Mouse (Mus musculus): Measurements from ENCODE around the gene Irx2.
A peak's percentile ranks its signal among the peaks of the same experiment; 100 is the strongest.

The Irx2 gene

GRCm38 (mm10) chr13:72636331-72636851 is 7.8 kb downstream of the Irx2 start:
- no peak for DNase-seq (ENCODE audit: inconsistent ontology term)

GRCm38 (mm10) chr13:72637536-72637935 is 8.9 kb downstream of the Irx2 start:
- DNase-seq (ENCODE audit: inconsistent ontology term) = no peak

- no peak for DNase-seq (ENCODE audit: inconsistent ontology term)
These were observed 9.9 kb downstream of the Irx2 start for GRCm38 (mm10) chr13:72638401-72639130.

GRCm38 (mm10) chr13:72639441-72640130 is 11.0 kb downstream of the Irx2 start:
- DNase-seq (ENCODE audit: inconsistent ontology term) = peak; percentile 60

GRCm38 (mm10) chr13:72640131-72640521 is 11.5 kb downstream of the Irx2 start:
- no peak for DNase-seq (ENCODE audit: inconsistent ontology term)

- peak; percentile 22 for DNase-seq (ENCODE audit: inconsistent ontology term)
These were observed 27.8 kb downstream of the Irx2 start for GRCm38 (mm10) chr13:72656447-72656846.

- no peak for DNase-seq (ENCODE audit: inconsistent ontology term)
These were observed 47.2 kb downstream of the Irx2 start for GRCm38 (mm10) chr13:72675826-72676225.

All from Muller cell, postnatal 12 days (primary cell).